Mouse (Mus musculus) urinary bladder, adult 2 months (tissue): ENCODE measurements at regions not wholly inside any gene's neighbourhood (a gene's known extent, or its start where the extent isn't known, plus 50 kb on each side); places are given as distances from the start of the nearest gene placed in this dataset.

Experiments
- DNase-seq: peaks from one replicate; pipeline ENCODE4 v3.0.0; 2022; ENCODE audit warnings: low spot score

DNA sequence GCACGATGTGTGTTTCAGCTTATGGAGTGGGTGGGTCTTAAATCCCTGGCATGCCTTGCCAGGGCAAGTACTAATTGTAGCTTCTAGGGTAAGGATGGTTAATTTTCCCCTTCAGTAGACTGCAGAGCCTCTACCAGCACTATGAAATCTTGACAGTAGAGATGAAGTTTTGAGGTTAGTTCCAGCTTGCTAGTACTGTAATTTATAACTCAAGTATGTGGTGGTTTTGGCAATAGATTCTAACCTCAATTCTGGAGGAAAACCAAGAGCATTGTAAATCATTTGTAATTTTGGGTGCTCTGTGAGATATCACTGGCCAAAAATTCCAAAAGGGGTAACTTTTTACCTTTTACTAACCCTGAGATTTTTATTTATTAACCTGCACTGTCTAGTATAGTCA is 164.3 kb upstream of the Ednrb start:
- no peak for DNase-seq

GRCm38 (mm10) chr14:104006426-104006825 is 162.2 kb upstream of the Ednrb start:
- no peak for DNase-seq

- no peak for DNase-seq
Measured at GRCm38 (mm10) chr14:104005132-104005531, 160.9 kb upstream of the Ednrb start.

- no peak for DNase-seq
Measured at GRCm38 (mm10) chr14:104002421-104002820, 158.2 kb upstream of the Ednrb start.

DNA sequence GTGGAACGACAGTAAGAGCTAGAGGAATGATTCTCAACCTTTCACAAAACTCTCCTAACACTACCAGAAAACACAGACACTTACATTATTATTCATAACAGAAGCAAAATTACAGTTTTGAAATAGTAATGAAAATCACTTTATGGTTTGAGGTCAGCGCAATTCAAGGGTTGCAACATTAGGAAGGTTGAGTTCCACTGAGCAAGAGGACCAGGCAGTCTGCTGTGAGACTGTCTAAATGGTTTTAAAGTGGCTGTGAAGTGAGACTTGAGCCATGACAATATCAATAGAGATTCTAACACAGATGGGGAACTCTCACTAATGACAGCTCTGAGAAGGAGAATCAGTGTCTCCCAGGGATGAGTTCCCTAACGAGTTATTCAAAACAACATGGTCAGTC is 146.2 kb upstream of the Ednrb start:
- no peak for DNase-seq

GRCm38 (mm10) chr14:103989949-103990348 is 145.7 kb upstream of the Ednrb start:
- no peak for DNase-seq

DNA sequence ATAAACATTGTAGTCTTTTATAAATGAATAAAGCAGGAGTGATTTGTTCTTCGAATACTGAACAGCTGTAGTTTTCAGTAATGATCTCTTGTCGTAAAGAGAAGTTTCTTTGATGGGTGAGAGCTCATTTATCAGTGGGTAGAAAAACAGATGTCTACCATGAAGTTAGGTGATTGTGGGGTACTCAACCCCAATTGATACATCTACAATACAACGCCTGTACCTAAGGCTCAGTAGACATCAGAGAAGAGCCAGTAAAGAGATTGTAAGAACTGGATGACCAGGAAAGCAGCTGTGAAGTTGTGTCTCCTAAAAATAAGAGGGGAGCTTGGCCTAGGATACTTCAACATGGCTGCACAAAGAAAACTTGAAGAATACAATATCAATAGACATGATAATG is 143.1 kb upstream of the Ednrb start:
- no peak for DNase-seq

GRCm38 (mm10) chr14:103984349-103984748 is 140.1 kb upstream of the Ednrb start:
- no peak for DNase-seq

- no peak for DNase-seq
Measured at GRCm38 (mm10) chr14:103978808-103979207, 134.6 kb upstream of the Ednrb start.

DNA sequence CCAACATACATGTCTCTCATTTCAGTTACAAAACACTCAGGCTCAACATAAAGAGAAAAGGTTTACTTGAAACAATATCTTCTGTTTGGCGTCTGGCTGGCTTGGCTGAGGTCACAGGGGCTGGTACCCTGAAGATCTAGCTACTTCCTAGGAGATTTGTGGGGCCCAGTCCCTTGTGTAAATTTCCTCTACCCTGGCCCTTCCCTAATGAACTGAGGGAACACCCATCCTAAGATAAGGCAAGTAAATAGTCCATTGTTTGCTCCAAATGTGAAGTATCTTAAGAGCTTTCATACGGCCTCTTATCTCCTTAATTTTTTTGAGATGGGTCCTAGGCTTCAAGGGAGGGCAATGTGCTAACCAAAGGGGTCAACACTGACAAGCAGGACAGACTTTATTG is 133.6 kb upstream of the Ednrb start:
- DNase-seq = no peak

DNA sequence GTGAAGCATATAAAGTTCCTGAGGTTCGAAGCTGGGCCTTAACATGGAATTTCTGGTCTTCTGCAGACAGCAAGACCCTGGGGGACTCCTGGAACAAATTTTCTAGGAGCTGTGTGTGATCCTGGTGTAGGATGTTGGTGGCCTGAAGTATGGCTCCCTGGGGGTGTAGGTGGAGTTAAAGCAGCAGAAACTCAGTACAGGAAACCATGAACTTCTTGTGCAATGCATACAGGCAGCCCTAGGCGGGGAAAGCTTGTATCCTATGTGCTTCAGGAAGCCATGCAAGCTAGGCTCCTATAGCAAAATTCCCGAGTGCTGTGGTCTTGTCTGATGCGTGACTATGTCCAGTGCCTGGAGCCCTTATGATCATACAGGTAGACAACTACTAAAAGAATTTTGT is 129.8 kb upstream of the Ednrb start:
- DNase-seq = no peak

GRCm38 (mm10) chr14:103973111-103973510 is 128.9 kb upstream of the Ednrb start:
- no peak for DNase-seq

- no peak for DNase-seq
Measured at GRCm38 (mm10) chr14:103969305-103969704, 125.1 kb upstream of the Ednrb start.

GRCm38 (mm10) chr14:103966293-103966692 is 122.1 kb upstream of the Ednrb start:
- no peak for DNase-seq

GRCm38 (mm10) chr14:103962303-103962881 is 118.2 kb upstream of the Ednrb start:
- DNase-seq = no peak

DNA sequence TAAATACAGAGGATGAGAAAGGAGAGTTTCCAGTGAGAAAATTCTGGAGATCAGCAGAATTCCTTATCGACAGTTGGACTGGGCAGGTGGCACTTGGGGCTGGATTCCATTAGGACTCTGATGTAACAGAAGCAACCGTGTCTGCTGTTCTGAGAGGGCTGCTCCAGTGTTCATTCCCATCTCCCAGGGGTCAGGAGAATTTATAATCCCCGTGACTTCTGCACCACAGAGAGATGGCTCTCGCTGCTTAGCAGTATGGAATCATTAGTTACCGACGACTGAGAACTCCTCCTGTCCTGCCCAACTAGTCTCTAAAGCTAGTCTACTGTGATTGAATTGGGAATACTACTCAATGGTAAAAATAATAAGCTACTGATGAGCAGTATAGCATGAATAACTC is 107.7 kb upstream of the Ednrb start:
- DNase-seq = no peak

DNA sequence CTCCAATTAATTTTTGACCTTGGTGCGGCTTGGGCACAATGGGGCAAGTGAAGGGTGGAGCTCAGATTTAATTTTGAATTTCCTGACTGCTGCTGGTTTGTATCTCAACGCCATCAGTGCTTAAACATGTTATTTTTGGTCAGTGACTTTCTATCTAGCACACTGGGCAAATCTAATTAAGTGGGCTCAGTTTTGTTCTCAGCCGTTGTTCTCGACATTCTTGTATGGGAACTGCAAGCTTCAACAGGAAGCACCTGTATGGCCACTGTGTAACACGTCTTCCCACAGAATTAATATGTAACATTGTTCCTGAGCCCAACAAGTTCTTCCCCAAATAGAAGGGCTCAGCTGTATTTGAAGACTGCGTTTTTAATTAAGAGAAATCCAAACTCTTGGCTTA is 105.7 kb upstream of the Ednrb start:
- DNase-seq = no peak

GRCm38 (mm10) chr14:103948026-103948777 is 104.0 kb upstream of the Ednrb start:
- DNase-seq = no peak

GRCm38 (mm10) chr14:103945753-103946152 is 101.6 kb upstream of the Ednrb start:
- no peak for DNase-seq

- no peak for DNase-seq
Measured at GRCm38 (mm10) chr14:103939867-103940266, 95.7 kb upstream of the Ednrb start.

GRCm38 (mm10) chr14:103938937-103939336 is 94.7 kb upstream of the Ednrb start:
- no peak for DNase-seq

DNA sequence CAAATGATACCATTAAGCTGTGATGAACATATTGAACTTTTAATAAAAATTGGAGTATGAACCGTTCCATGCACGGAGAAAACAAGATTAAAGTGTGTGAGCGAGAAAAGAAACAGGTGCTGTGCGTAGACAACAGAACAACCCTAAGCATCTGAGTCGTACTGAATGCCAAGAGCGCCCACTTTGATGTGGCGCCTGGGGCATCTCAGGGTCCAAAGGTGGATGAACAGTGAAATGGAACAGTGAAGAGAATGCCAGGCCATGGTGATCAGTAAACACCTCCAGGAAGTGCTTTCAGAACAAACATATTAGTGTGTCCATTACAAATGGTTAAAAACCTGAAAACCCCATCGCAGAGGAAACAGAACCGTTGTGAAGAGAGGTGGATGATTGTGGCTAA is 94.0 kb upstream of the Ednrb start:
- no peak for DNase-seq

DNA sequence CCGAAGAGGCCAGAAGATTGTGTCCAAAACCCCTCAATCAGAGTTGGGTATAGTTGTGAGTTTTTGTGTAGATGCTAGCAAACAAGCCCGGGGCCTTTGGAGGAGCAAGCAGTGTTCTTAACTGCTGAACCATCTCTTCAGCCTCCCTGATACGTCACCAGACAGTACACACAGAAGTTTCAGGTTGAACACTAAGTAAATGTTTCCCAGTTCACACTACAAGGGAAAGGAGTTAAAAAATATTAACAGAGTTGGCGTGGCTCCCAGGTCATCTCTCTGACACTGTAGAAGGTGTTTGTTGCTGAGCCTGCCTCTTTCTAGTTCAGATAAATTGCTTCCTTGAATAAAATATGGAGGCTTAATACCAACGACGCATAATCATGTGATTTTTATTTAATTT is 93.5 kb upstream of the Ednrb start:
- DNase-seq = no peak

DNA sequence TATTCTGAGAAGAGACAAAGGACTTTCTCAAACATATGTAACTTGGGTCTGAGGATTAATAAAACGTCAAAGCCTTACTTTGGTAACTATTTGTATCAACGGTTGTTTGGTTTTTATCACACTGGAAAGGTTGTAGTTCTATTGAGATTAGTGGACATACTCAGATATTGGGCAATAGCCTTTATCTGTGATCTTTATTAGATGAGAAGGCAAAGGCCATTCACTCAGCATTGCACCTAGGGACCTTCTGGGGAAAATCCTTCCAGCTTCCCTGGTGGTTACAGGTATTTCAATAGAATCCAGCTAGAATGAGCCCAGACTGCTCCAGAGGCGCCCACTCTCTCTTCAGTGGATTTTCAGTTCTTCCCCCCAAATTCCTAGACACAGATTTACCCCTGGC is 89.6 kb upstream of the Ednrb start:
- DNase-seq = no peak
